Mouse (Mus musculus) erythroblast, embryonic 14.5 days (primary cell): ENCODE results near the gene Pccb.

ENCODE experiments used
- GATA1 ChIP-seq: IDR thresholded peaks from 2 replicates; pipeline ENCODE4 v1.6.1; 2012; ENCODE audit warnings: low read length, inconsistent platforms, mixed read lengths
- TAL1 ChIP-seq: IDR thresholded peaks from 3 replicates; pipeline ENCODE4 v1.6.1; 2012; ENCODE audit warnings: low read length, inconsistent platforms, mixed read lengths

DNA sequence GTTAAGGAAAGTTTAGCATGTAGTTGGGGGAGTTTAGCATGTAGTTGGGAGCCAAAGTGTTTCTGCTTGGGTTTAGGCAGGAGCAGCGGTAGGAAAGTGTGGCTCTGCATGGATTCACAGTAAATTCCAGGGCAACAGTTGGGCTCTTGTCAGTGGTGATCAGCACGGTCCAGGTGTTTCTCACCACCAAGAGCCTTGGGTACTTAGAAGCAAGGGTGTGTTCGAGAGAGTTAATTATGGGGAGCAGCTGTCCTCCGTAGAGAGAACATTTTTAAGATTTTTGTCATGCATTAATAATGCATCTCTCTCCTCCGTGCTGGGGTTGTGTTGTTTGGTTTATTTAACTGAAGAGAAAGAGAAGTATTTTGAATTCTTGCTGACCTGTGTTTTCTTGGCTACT lies 3.9 kb upstream of the Pccb start:
- TF ChIP-seq TAL1 (no peak), GATA1 (no peak)
